Mouse (Mus musculus): ENCODE measurements around the gene Txnl4b.

Gene Txnl4b

GRCm38 (mm10) chr8:109606725-109607124 lies 41.0 kb downstream of the Txnl4b start:
- DNase-seq: no peak

DNA sequence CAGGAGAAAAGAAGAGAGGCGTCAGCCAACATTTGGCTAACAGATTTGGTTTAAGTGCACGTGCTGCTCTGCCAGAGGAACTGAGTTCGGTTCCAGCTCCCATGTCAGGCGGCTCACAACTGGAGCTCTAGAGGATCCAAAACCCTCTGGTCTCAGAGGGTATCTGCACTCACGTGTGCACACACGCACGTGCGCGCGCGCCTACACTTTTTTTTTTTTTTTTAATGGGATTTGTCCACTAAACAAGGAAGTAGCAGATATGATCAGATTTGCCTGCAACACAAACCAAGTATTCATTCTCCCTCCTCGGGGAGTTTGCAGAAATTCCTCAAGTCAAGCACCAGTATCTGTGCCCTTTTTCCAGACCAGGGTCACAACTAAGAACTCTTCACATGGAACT lies 42.0 kb downstream of the Txnl4b start:
- no peak for DNase-seq

GRCm38 (mm10) chr8:109608271-109609152 lies 42.8 kb downstream of the Txnl4b start, which contains the start of gene Dhodh:
Gene Dhodh (minus strand): TSS chr8:109608673.
- DNase-seq: peak; percentile 97

GRCm38 (mm10) chr8:109609153-109609502 lies 43.4 kb downstream of the Txnl4b start:
- DNase-seq: peak; percentile 38

GRCm38 (mm10) chr8:109614243-109615210 lies 48.8 kb downstream of the Txnl4b start, which contains the start of gene Pkd1l3:
Gene Pkd1l3 (plus strand): TSS chr8:109614517.
- no peak for DNase-seq

GRCm38 (mm10) chr8:109615569-109615968 lies 49.9 kb downstream of the Txnl4b start:
- no peak for DNase-seq
